Mouse (Mus musculus): ENCODE results near the gene Prpf8.

- no peak for TF ChIP-seq CTCF (IDR thresholded peaks at IDR 0.05)
- TF ChIP-seq EP300 (IDR thresholded peaks at IDR 0.05; ENCODE audit: insufficient read depth, low read depth, low read length) = no peak
Observed at GRCm38 (mm10) chr11:75438804-75439203, 47.8 kb upstream of the Prpf8 start.
